27 mouse cellular contexts compared by ENCODE assay signal in the genomic region with DNA sequence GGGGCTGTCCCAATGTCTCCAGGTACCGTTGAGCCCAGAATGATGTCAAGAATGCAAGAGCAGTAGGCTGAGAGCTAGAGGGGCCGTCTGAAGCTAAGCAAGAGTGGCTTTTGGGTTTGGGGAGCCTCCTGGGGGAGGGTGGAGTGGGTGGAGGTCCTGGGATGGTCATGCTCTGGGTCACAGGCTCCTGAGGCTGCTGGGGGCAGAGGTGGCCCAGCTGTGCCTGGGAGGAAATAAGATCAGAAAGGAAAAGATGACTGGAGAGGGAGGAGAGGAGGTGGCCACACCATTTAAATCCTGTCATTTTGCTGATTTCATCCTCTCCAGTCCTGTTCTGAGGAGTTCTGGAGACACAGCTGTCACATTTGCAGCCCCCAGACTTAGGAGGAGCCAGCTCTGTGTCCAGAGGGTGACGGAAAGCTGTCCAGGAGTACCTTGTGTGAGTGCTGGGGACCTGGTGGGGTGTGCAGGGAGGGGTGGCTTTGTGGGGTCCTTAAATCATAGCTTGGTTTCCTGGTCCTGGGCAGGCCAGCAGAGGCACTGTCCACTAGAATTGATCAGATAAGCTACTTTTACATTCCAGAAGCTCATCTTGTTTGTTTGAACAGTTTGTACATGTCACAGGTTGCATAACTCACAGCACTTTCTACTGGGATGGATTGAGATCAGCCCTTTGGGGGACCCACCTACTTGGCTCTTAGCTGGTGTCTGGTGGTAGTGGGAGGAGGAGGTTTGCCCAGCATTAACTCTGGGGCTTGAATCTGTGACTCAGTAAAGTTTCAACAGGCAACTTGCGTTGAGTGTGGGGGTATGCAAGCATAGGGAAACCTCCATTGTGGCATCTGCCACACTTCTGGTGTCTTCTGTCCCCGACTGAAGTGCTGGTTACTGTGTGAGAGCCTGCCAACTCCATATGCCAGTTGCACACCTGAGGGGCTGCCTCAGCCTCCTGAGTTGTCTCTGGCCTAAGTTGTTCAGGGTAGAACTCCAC. TPM values are rescaled to one million over a fixed set of nuclear protein-coding genes. Genes with fewer than 3 reads are reported as not detected.
DNase-seq lines count a peak whose midpoint lies in the region; ATAC-seq and TF ChIP-seq lines count a peak whose summit lies in the region.
"Had no signal": no experiment of that assay in that cellular context is flagged by ENCODE, and none has a peak within 500 bp of the region (broad histone marks: within the 10 kb centered on the region; RNA-seq: fewer than 3 reads in every experiment).

No protein-coding gene starts in this region.

- WGBS in liver, adult 2 months = 45% methylated on average over 5 of the region's 5 CpGs
- 40% methylated on average over 5 of the region's 5 CpGs for WGBS in liver, embryonic 16.5 days (ENCODE audit: insufficient replicate concordance)
- 73% methylated on average over 5 of the region's 5 CpGs for WGBS in embryonic facial prominence, embryonic 10.5 days

- peak overlapping the region; percentile 97 for H3K27ac ChIP-seq in liver, adult 2 months (replicated peaks; ENCODE audit: insufficient read depth, low read depth, low read length)
- H3K27ac ChIP-seq in liver, embryonic 16.5 days (ENCODE audit: low read length) = peak overlapping the region; percentile 37
- H3K27ac ChIP-seq in embryonic facial prominence, embryonic 10.5 days (replicated peaks) = no peak overlapping the region
- H3K27ac ChIP-seq: embryonic facial prominence, embryonic 13.5 days; forebrain, embryonic 15.5 days; heart, embryonic 15.5 days; macrophage; midbrain, embryonic 12.5 days; stomach, embryonic 15.5 days had no signal

- H3K4me3 ChIP-seq in liver, adult 2 months (ENCODE audit: insufficient read depth, low read depth, low read length) = no peak overlapping the region
- no peak overlapping the region for H3K4me3 ChIP-seq in liver, embryonic 16.5 days (ENCODE audit: low read depth, low read length)
- no peak overlapping the region for H3K4me3 ChIP-seq in embryonic facial prominence, embryonic 10.5 days
- H3K4me3 ChIP-seq: embryonic facial prominence, embryonic 13.5 days; forebrain, embryonic 15.5 days; heart, embryonic 15.5 days; midbrain, embryonic 12.5 days; stomach, embryonic 15.5 days had no signal

- no peak overlapping the region for H3K4me2 ChIP-seq in liver, embryonic 16.5 days (ENCODE audit: low read depth, low read length)
- H3K4me2 ChIP-seq: embryonic facial prominence, embryonic 13.5 days; forebrain, embryonic 15.5 days; heart, embryonic 15.5 days; lung, embryonic 14.5 days; midbrain, embryonic 12.5 days; stomach, embryonic 15.5 days had no signal

- H3K79me2 ChIP-seq in liver, adult 2 months (ENCODE audit: control insufficient read depth, insufficient read depth, low read length) = no peaks in the 10 kb centered on the region

- H3K36me3 ChIP-seq in liver, adult 2 months (ENCODE audit: control insufficient read depth, insufficient read depth, low read length) = no peaks in the 10 kb centered on the region
- no peaks in the 10 kb centered on the region for H3K36me3 ChIP-seq in liver, embryonic 16.5 days (ENCODE audit: control insufficient read depth, insufficient read depth)
- H3K36me3 ChIP-seq in embryonic facial prominence, embryonic 10.5 days (replicated peaks) = no peaks in the 10 kb centered on the region
- H3K36me3 ChIP-seq: embryonic facial prominence, embryonic 13.5 days; forebrain, embryonic 15.5 days; heart, embryonic 15.5 days; midbrain, embryonic 12.5 days; stomach, embryonic 15.5 days had no signal

- peak overlapping the region; percentile 78 for H3K9ac ChIP-seq in liver, adult 2 months (ENCODE audit: low read depth, low read length)
- H3K9ac ChIP-seq in liver, embryonic 16.5 days (ENCODE audit: low read depth, low read length) = no peak overlapping the region
- H3K9ac ChIP-seq: embryonic facial prominence, embryonic 13.5 days; forebrain, embryonic 15.5 days; heart, embryonic 15.5 days; lung, embryonic 14.5 days; midbrain, embryonic 12.5 days; stomach, embryonic 15.5 days had no signal

- peak; percentile 3 for DNase-seq in adrenal gland, postnatal 14 days
- no peak for DNase-seq in adrenal gland, postnatal 25 days
- peak; percentile 98 for DNase-seq in liver, adult 2 months (ENCODE audit: extremely low read depth, low read depth, low spot score)
- no peak for DNase-seq in liver
- peak; percentile 27 for DNase-seq in testis, postnatal 10 days (ENCODE audit: low spot score)
- DNase-seq in testis, postnatal 14 days (ENCODE audit: low spot score) = no peak
- DNase-seq in embryonic facial prominence, embryonic 10.5 days (ENCODE audit: low spot score) = no peak
- DNase-seq: cerebellum, adult 9-11 months; lung, embryonic 14.5 days had no signal

- H3K4me1 ChIP-seq in liver, adult 2 months (ENCODE audit: control insufficient read depth, insufficient read depth, low read length) = peaks cover 39% of the 10 kb centered on the region
- H3K4me1 ChIP-seq in liver, embryonic 16.5 days (ENCODE audit: control insufficient read depth, low read depth, low read length) = peaks cover 4% of the 10 kb centered on the region
- H3K4me1 ChIP-seq in embryonic facial prominence, embryonic 10.5 days = no peaks in the 10 kb centered on the region
- H3K4me1 ChIP-seq: embryonic facial prominence, embryonic 13.5 days; forebrain, embryonic 15.5 days; heart, embryonic 15.5 days; midbrain, embryonic 12.5 days had no signal

- H3K9me3 ChIP-seq in liver, embryonic 16.5 days (replicated peaks; ENCODE audit: control insufficient read depth, low read length) = no peaks in the 10 kb centered on the region
- no peaks in the 10 kb centered on the region for H3K9me3 ChIP-seq in embryonic facial prominence, embryonic 10.5 days
- H3K9me3 ChIP-seq: embryonic facial prominence, embryonic 13.5 days; forebrain, embryonic 15.5 days; heart, embryonic 15.5 days; midbrain, embryonic 12.5 days; stomach, embryonic 15.5 days had no signal

- peak; percentile 69 for ATAC-seq in liver, embryonic 16.5 days (ENCODE audit: low read depth)
- ATAC-seq: forebrain, embryonic 15.5 days; hindbrain, embryonic 16.5 days; intestine, embryonic 16.5 days had no signal

- TF ChIP-seq POLR2A in liver, adult 2 months (IDR thresholded peaks at IDR 0.05; ENCODE audit: extremely low read depth, insufficient read depth, low read length) = no peak

- H3K27me3 ChIP-seq in liver, adult 2 months (ENCODE audit: control insufficient read depth, insufficient read depth, low read length) = no peaks in the 10 kb centered on the region
- no peaks in the 10 kb centered on the region for H3K27me3 ChIP-seq in liver, embryonic 16.5 days (ENCODE audit: control insufficient read depth, insufficient read depth, low read depth, low read length)
- no peaks in the 10 kb centered on the region for H3K27me3 ChIP-seq in embryonic facial prominence, embryonic 10.5 days (replicated peaks; ENCODE audit: low read depth, poor library complexity, severe bottlenecking)
- H3K27me3 ChIP-seq: embryonic facial prominence, embryonic 13.5 days; forebrain, embryonic 15.5 days; heart, embryonic 15.5 days; midbrain, embryonic 12.5 days; stomach, embryonic 15.5 days had no signal

- peak; percentile 45 for TF ChIP-seq CTCF in liver, adult 2 months (IDR thresholded peaks at IDR 0.05; ENCODE audit: low read depth, low read length)

RNA-seq across cellular contexts. Expression of gene Ackr2, which starts 3.9 kb away (rescaled TPM):
- total RNA-seq in adrenal gland, postnatal 14 days (2021) = 1.4 and 2.1 TPM in 2 replicates
- 0.33 and 0.52 TPM in 2 replicates for total RNA-seq in adrenal gland, postnatal 25 days (2021)
- total RNA-seq in liver, adult 2 months (2014; rRNA removed) = 1.6 and 2.3 TPM in 2 replicates
- polyA plus RNA-seq in liver, adult 2 months (2012; rRNA removed) = 1.4 and 2.4 TPM in 2 replicates
- polyA plus RNA-seq in liver, embryonic 16.5 days (2015; fragmentation: Nextera tagmentation; extraction: Ambion mirVana) = 0.43 and 0.72 TPM in 2 replicates
- polyA plus RNA-seq in embryonic facial prominence, embryonic 10.5 days (2016; fragmentation: Nextera tagmentation; extraction: Ambion mirVana) = 0.18 and 0.52 TPM in 2 replicates
- total RNA-seq: hematopoietic stem cell, adult 5-6 weeks; MEL had no signal
- polyA plus RNA-seq: embryonic facial prominence, embryonic 13.5 days; macrophage had no signal

RNA-seq across cellular contexts. Expression of gene Cyp8b1, which starts 14.1 kb away (rescaled TPM):
- 1.6 and 10.7 TPM in 2 replicates for total RNA-seq in adrenal gland, postnatal 14 days (2021)
- 0.36 and 2.7 TPM in 2 replicates for total RNA-seq in adrenal gland, postnatal 25 days (2021)
- 86.4 and 128 TPM in 2 replicates for total RNA-seq in liver, adult 2 months (2014; rRNA removed)
- polyA plus RNA-seq in liver, adult 2 months (2012; rRNA removed) = 292 and 305 TPM in 2 replicates
- polyA plus RNA-seq in liver, embryonic 16.5 days (2015; fragmentation: Nextera tagmentation; extraction: Ambion mirVana) = 13.0 and 19.0 TPM in 2 replicates
- not detected in 2 replicates for polyA plus RNA-seq in embryonic facial prominence, embryonic 10.5 days (2016; fragmentation: Nextera tagmentation; extraction: Ambion mirVana)
- total RNA-seq: hematopoietic stem cell, adult 5-6 weeks; layer of hippocampus, postnatal 14 days; MEL; monocyte, adult 5-6 weeks had no signal
- polyA plus RNA-seq: brain, embryonic 14.5 days; cortical plate, adult 2 months; embryonic facial prominence, embryonic 13.5 days; forebrain, embryonic 15.5 days; heart, embryonic 15.5 days; hindbrain, embryonic 16.5 days; intestine, embryonic 16.5 days; kidney, embryonic 14.5 days; limb, embryonic 11.5 days; lung, embryonic 14.5 days; macrophage; midbrain, embryonic 12.5 days; neural tube, embryonic 11.5 days had no signal

RNA-seq across cellular contexts. Expression of gene Higd1a, which starts 43.8 kb away (rescaled TPM):
- total RNA-seq in adrenal gland, postnatal 14 days (2021) = 112 and 114 TPM in 2 replicates
- 77.9 and 79.7 TPM in 2 replicates for total RNA-seq in adrenal gland, postnatal 25 days (2021)
- 45.6 and 65.6 TPM in 2 replicates for total RNA-seq in liver, adult 2 months (2014; rRNA removed)
- 14.7 and 20.2 TPM in 2 replicates for polyA plus RNA-seq in liver, adult 2 months (2012; rRNA removed)
- 114 and 136 TPM in 2 replicates for polyA plus RNA-seq in liver, embryonic 16.5 days (2015; fragmentation: Nextera tagmentation; extraction: Ambion mirVana)
- 195 and 201 TPM in 2 replicates for polyA plus RNA-seq in embryonic facial prominence, embryonic 10.5 days (2016; fragmentation: Nextera tagmentation; extraction: Ambion mirVana)

RNA-seq across cellular contexts. Expression of gene Fam198a, which starts 48.8 kb away (rescaled TPM):
- 2.1 and 2.5 TPM in 2 replicates for total RNA-seq in adrenal gland, postnatal 14 days (2021)
- 2.0 and 2.9 TPM in 2 replicates for total RNA-seq in adrenal gland, postnatal 25 days (2021)
- total RNA-seq in liver, adult 2 months (2014; rRNA removed) = 0.74 and 4.0 TPM in 2 replicates
- 2.3 and 4.4 TPM in 2 replicates for polyA plus RNA-seq in liver, adult 2 months (2012; rRNA removed)
- polyA plus RNA-seq in liver, embryonic 16.5 days (2015; fragmentation: Nextera tagmentation; extraction: Ambion mirVana) = 0.40 and 0.76 TPM in 2 replicates
- 0.37 and 0.53 TPM in 2 replicates for polyA plus RNA-seq in embryonic facial prominence, embryonic 10.5 days (2016; fragmentation: Nextera tagmentation; extraction: Ambion mirVana)
- total RNA-seq: hematopoietic stem cell, adult 5-6 weeks; monocyte, adult 5-6 weeks had no signal
- polyA plus RNA-seq: macrophage had no signal

Comparison
In these comparisons a context has a peak if more than half of its experiments do, and no peak if none do; other contexts are left out.
1. DNase-seq: peak in adrenal gland, postnatal 14 days (single experiment), liver, adult 2 months (single experiment) and testis, postnatal 10 days (single experiment); none in adrenal gland, postnatal 25 days (single experiment), liver (single experiment), testis, postnatal 14 days (single experiment) and embryonic facial prominence, embryonic 10.5 days (single experiment).